Mouse (Mus musculus) CH12.LX (cell line): ENCODE measurements around the gene Gm47289. TPM values are rescaled to one million over a fixed set of nuclear protein-coding genes. Genes with fewer than 3 reads are reported as not detected.

ENCODE experiments used
- DNase-seq: peaks from one replicate; pipeline ENCODE4 v3.0.0-alpha.2; 2013; ENCODE audit errors: extremely low read depth
- H3K27ac ChIP-seq: 2 replicates; pipeline ENCODE4 v1.5.1; 2012; ENCODE audit warnings: low read depth, mild to moderate bottlenecking, control low read depth, moderate library complexity; ENCODE audit not compliant: insufficient read depth
- H3K27me3 ChIP-seq: replicated peaks from 2 replicates; pipeline ENCODE3; 2012; ENCODE audit warnings: inconsistent platforms
- H3K36me3 ChIP-seq, 2 experiments: replicated peaks in 1 of 2; 2 replicates each; pipeline versions ENCODE3 to v1.6.1; 2012; ENCODE audit warnings: inconsistent platforms in 1 of 2, low read length in 1 of 2, mild to moderate bottlenecking in 1 of 2, mixed read lengths in 1 of 2, moderate library complexity in 1 of 2; ENCODE audit not compliant: control insufficient read depth in 1 of 2, insufficient read depth in 1 of 2
- H3K4me1 ChIP-seq, 2 experiments: 2 replicates each; pipeline ENCODE4 v1.6.1; 2012; ENCODE audit warnings: inconsistent platforms in 1 of 2, moderate library complexity in 1 of 2; ENCODE audit not compliant: insufficient read depth in 2 of 2, control insufficient read depth in 1 of 2
- H3K4me2 ChIP-seq: 2 replicates; pipeline ENCODE4 v1.6.1; 2012; ENCODE audit warnings: low read depth, mild to moderate bottlenecking, control low read depth; ENCODE audit not compliant: poor library complexity, insufficient read depth, severe bottlenecking
- H3K4me3 ChIP-seq, 3 experiments: fragments of 150-350 bp in 1 of 3; sonication (generic) in 1 of 3; replicated peaks in 1 of 3; 2 replicates each; pipeline versions ENCODE3 to v1.5.1; 2011 to 2012; ENCODE audit warnings: low read depth in 2 of 3, low read length in 2 of 3, mild to moderate bottlenecking in 2 of 3, moderate library complexity in 2 of 3, control low read depth in 1 of 3, improper control_type of control experiment in 1 of 3, inconsistent platforms in 1 of 3, mixed read lengths in 1 of 3; ENCODE audit not compliant: poor library complexity in 1 of 3
- H3K79me2 ChIP-seq: replicated peaks from 2 replicates; pipeline ENCODE4 v1.6.1; 2012; ENCODE audit warnings: mild to moderate bottlenecking, moderate library complexity; ENCODE audit not compliant: control insufficient read depth, poor library complexity, insufficient read depth, severe bottlenecking; ENCODE audit errors: extremely low read depth
- H3K9ac ChIP-seq: 2 replicates; pipeline ENCODE4 v1.6.1; 2012; ENCODE audit warnings: low read depth, mild to moderate bottlenecking, control low read depth, moderate library complexity; ENCODE audit not compliant: insufficient read depth
- H3K9me3 ChIP-seq: replicated peaks from 2 replicates; pipeline ENCODE3; 2012; ENCODE audit warnings: low read length, inconsistent platforms, mixed read lengths
- BHLHE40 ChIP-seq: IDR thresholded peaks from 2 replicates; pipeline ENCODE4 v1.6.1; 2011; ENCODE audit warnings: mild to moderate bottlenecking, low read depth, low read length, improper control_type of control experiment
- CTCF ChIP-seq, 2 experiments: IDR thresholded peaks in 1 of 2; conservative IDR thresholded peaks in 1 of 2; 2 replicates each; pipeline ENCODE4 v1.5.1; 2011 to 2012; ENCODE audit warnings: low read depth in 2 of 2, low read length in 2 of 2, improper control_type of control experiment in 1 of 2, inconsistent platforms in 1 of 2, mild to moderate bottlenecking in 1 of 2, moderate library complexity in 1 of 2
- EP300 ChIP-seq: IDR thresholded peaks from 2 replicates; pipeline ENCODE4 v1.6.1; 2011; ENCODE audit warnings: low read length, improper control_type of control experiment
- IRF4 ChIP-seq: IDR thresholded peaks from 2 replicates; pipeline ENCODE4 v1.6.1; 2014; ENCODE audit warnings: low read depth, mild to moderate bottlenecking, inconsistent platforms, low read length, improper control_type of control experiment
- JUN ChIP-seq: IDR thresholded peaks from 2 replicates; pipeline ENCODE4 v1.6.1; 2011; ENCODE audit warnings: low read depth, mild to moderate bottlenecking, low read length, improper control_type of control experiment, moderate library complexity; ENCODE audit not compliant: insufficient read depth
- JUND ChIP-seq: conservative IDR thresholded peaks from 2 replicates; pipeline ENCODE4 v1.6.1; 2011; ENCODE audit warnings: low read depth, low read length, improper control_type of control experiment
- MAZ ChIP-seq: IDR thresholded peaks from 2 replicates; pipeline ENCODE4 v1.6.1; 2012; ENCODE audit warnings: low read depth, mild to moderate bottlenecking, inconsistent platforms, low read length, improper control_type of control experiment, moderate library complexity
- MEF2A ChIP-seq: IDR thresholded peaks from 2 replicates; pipeline ENCODE4 v1.6.1; 2014; ENCODE audit warnings: low read depth, mild to moderate bottlenecking, inconsistent platforms, low read length, improper control_type of control experiment, borderline replicate concordance
- MXI1 ChIP-seq: IDR thresholded peaks from 2 replicates; pipeline ENCODE4 v1.6.1; 2011; ENCODE audit warnings: mild to moderate bottlenecking, low read depth, low read length, improper control_type of control experiment
- NRF1 ChIP-seq: IDR thresholded peaks from 2 replicates; pipeline ENCODE4 v1.6.1; 2014; ENCODE audit warnings: low read depth, mild to moderate bottlenecking, inconsistent platforms, low read length, improper control_type of control experiment, moderate library complexity
- PAX5 ChIP-seq: IDR thresholded peaks from 2 replicates; pipeline ENCODE4 v1.6.1; 2012; ENCODE audit warnings: low read length, inconsistent platforms, mixed read lengths
- POLR2AphosphoS2 ChIP-seq: IDR thresholded peaks from 2 replicates; pipeline ENCODE4 v1.6.1; 2011; ENCODE audit warnings: low read depth, low read length, improper control_type of control experiment
- RAD21 ChIP-seq: IDR thresholded peaks from 2 replicates; pipeline ENCODE4 v1.6.1; 2011; ENCODE audit warnings: low read depth, mild to moderate bottlenecking, low read length, improper control_type of control experiment, moderate library complexity
- SIN3A ChIP-seq: IDR thresholded peaks from 2 replicates; pipeline ENCODE4 v1.6.1; 2012; ENCODE audit warnings: low read length, improper control_type of control experiment, inconsistent platforms
- SMC3 ChIP-seq: IDR thresholded peaks from 2 replicates; pipeline ENCODE4 v1.6.1; 2011; ENCODE audit warnings: low read depth, low read length, improper control_type of control experiment
- TBP ChIP-seq: conservative IDR thresholded peaks from 2 replicates; pipeline ENCODE4 v1.6.1; 2011; ENCODE audit warnings: low read depth, low read length, improper control_type of control experiment
- UBTF ChIP-seq: IDR thresholded peaks from 2 replicates; pipeline ENCODE4 v1.6.1; 2012; ENCODE audit warnings: low read depth, mild to moderate bottlenecking, inconsistent platforms, low read length, improper control_type of control experiment, moderate library complexity
- USF1 ChIP-seq: IDR thresholded peaks from 2 replicates; pipeline ENCODE4 v1.6.1; 2014; ENCODE audit warnings: low read depth, mild to moderate bottlenecking, inconsistent platforms, low read length, improper control_type of control experiment
- USF2 ChIP-seq: conservative IDR thresholded peaks from 2 replicates; pipeline ENCODE4 v1.6.1; 2011; ENCODE audit warnings: low read depth, low read length, improper control_type of control experiment
- ZKSCAN1 ChIP-seq: IDR thresholded peaks from 2 replicates; pipeline ENCODE4 v1.6.1; 2012; ENCODE audit warnings: low read depth, inconsistent platforms, low read length, improper control_type of control experiment, borderline replicate concordance
- ZMIZ1 ChIP-seq: IDR thresholded peaks from 2 replicates; pipeline ENCODE4 v1.6.1; 2012; ENCODE audit warnings: low read depth, mild to moderate bottlenecking, inconsistent platforms, low read length, improper control_type of control experiment
- ZNF384 ChIP-seq: IDR thresholded peaks from 2 replicates; pipeline ENCODE4 v1.6.1; 2012; ENCODE audit warnings: low read depth, low read length, improper control_type of control experiment, inconsistent platforms
- dilution Hi-C: fragments of 300-500 bp; cut with MboI; formaldehyde crosslinking; loops from 2 replicates; pipeline ENCODE4 v1.14.3; 2020; ENCODE audit warnings: low sequenced_read_pairs; ENCODE audit not compliant: extremely low pct_unique_long_range_greater_than_20kb, extremely low pct_ligation_motif_present
- in situ Hi-C: fragments of 300-500 bp; cut with MboI; formaldehyde crosslinking; loops from 3 replicates; pipeline ENCODE4 v1.14.3; 2019; ENCODE audit warnings: low sequenced_read_pairs, low pct_ligation_motif_present, low pct_unique_long_range_greater_than_20kb, mixed read lengths
- polyA plus RNA-seq: library from polyadenylated mRNA; unstranded; fragments of >175 nt; gene quantifications from 2 replicates; pipeline ENCODE4 v1.2.1, GENCODE M21; 2012; ENCODE audit warnings: low read depth; ENCODE audit not compliant: insufficient read length
- total RNA-seq, 2 experiments: library from RNA; depleted of rRNA; stranded (reverse); fragments of 300-350 nt in 1 of 2; fragments of >200 nt in 1 of 2; gene quantifications; 2 replicates each; pipeline ENCODE4 v1.2.3; 2012 to 2014

Gm47289 gene
- total and polyA plus RNA-seq, 3 experiments: not detected

GRCm38 (mm10) chr9:119192202-119192990 is 33.4 kb downstream of the Gm47289 start:
- Histone ChIP-seq H3K4me3 (no peak overlapping the region), H3K4me1 (peaks cover 0 to 3% of the 10 kb centered on the region in 2 experiments; a peak in 1 of 4 replicates), H3K79me2 (no peaks in the 10 kb centered on the region), H3K27ac (no peak overlapping the region), H3K4me2 (no peak overlapping the region), H3K9me3 (no peaks in the 10 kb centered on the region), H3K9ac (no peak overlapping the region), H3K27me3 (no peaks in the 10 kb centered on the region), H3K36me3 (no peaks in the 10 kb centered on the region)
- in situ Hi-C loops: no loop called here
- TF ChIP-seq MEF2A: no peak
- peak; percentile 57 for TF ChIP-seq SMC3
- no peak for TF ChIP-seq IRF4
- TF ChIP-seq CTCF (conservative IDR thresholded peaks at IDR 0.05 in 1 of 2, IDR thresholded peaks at IDR 0.05 in 1 of 2; ENCODE audit: low read depth in 2 of 2, low read length in 2 of 2): peak; percentile 76 to 85
- peak; percentile 55 for TF ChIP-seq RAD21
- peak; percentile 36 for DNase-seq
- dilution Hi-C loops: no loop called here

- in situ Hi-C loops (no loop called here), dilution Hi-C loops (no loop called here)
- TF ChIP-seq EP300: no peak
- TF ChIP-seq USF1: no peak
- no peak for TF ChIP-seq JUN
- H3K79me2 ChIP-seq: no peaks in the 10 kb centered on the region
- no peak overlapping the region for H3K9ac ChIP-seq
- H3K27ac ChIP-seq: no peak overlapping the region
- no peak overlapping the region for H3K4me3 ChIP-seq
- H3K4me1 ChIP-seq: no peaks in the 10 kb centered on the region
- H3K9me3 ChIP-seq: peaks cover 2% of the 10 kb centered on the region
- H3K4me2 ChIP-seq: no peak overlapping the region
- H3K27me3 ChIP-seq: peaks cover 4% of the 10 kb centered on the region
- DNase-seq: no peak
- H3K36me3 ChIP-seq: no peaks in the 10 kb centered on the region
These were observed 40.3 kb downstream of the Gm47289 start for GRCm38 (mm10) chr9:119199151-119199861.

GRCm38 (mm10) chr9:119201653-119202052 is 42.7 kb downstream of the Gm47289 start:
- TF ChIP-seq BHLHE40 (no peak), ZKSCAN1 (no peak), ZNF384 (no peak), MAZ (no peak), SIN3A (no peak), JUND (no peak), NRF1 (no peak), UBTF (no peak), EP300 (no peak), MXI1 (no peak), IRF4 (no peak), SMC3 (no peak), ZMIZ1 (no peak), MEF2A (no peak), POLR2AphosphoS2 (no peak), RAD21 (no peak), TBP (no peak), USF2 (no peak), PAX5 (no peak)
- H3K9me3 ChIP-seq: peaks cover 2% of the 10 kb centered on the region
- no peaks in the 10 kb centered on the region for H3K4me1 ChIP-seq
- no peak overlapping the region for H3K4me3 ChIP-seq
- no peaks in the 10 kb centered on the region for H3K36me3 ChIP-seq
- H3K27ac ChIP-seq: no peak overlapping the region
- no peak overlapping the region for H3K9ac ChIP-seq
- dilution Hi-C loops (no loop called here), in situ Hi-C loops (no loop called here)
- H3K4me2 ChIP-seq: no peak overlapping the region
- H3K79me2 ChIP-seq: no peaks in the 10 kb centered on the region
- H3K27me3 ChIP-seq: peaks cover 4% of the 10 kb centered on the region
- no peak for DNase-seq
